Mouse (Mus musculus) midbrain, embryonic 10.5 days (tissue): ENCODE results near the gene Best2. TPM values are rescaled to one million over a fixed set of nuclear protein-coding genes. Genes with fewer than 3 reads are reported as not detected.

Experiments used
- DNase-seq: peaks from one replicate; pipeline ENCODE4 v3.0.0-alpha.2; 2017; ENCODE audit warnings: low spot score
- H3K27ac ChIP-seq: fragments of 300-500 bp; sonication (generic); replicated peaks from 2 replicates; pipeline ENCODE4 v1.5.1; 2016; ENCODE audit warnings: mild to moderate bottlenecking
- H3K27me3 ChIP-seq: fragments of 300-500 bp; sonication (generic); 2 replicates; pipeline ENCODE4 v1.6.1; 2016; ENCODE audit warnings: low read depth, mild to moderate bottlenecking; ENCODE audit not compliant: poor library complexity, severe bottlenecking
- H3K36me3 ChIP-seq: fragments of 300-500 bp; sonication (generic); 2 replicates; pipeline ENCODE4 v1.6.1; 2016; ENCODE audit warnings: mild to moderate bottlenecking, moderate library complexity
- H3K4me1 ChIP-seq: fragments of 300-500 bp; sonication (generic); 2 replicates; pipeline ENCODE4 v1.6.1; 2016
- H3K4me3 ChIP-seq: fragments of 300-500 bp; sonication (generic); 2 replicates; pipeline ENCODE4 v1.5.1; 2016; ENCODE audit warnings: mild to moderate bottlenecking, moderate library complexity
- H3K9me3 ChIP-seq: fragments of 300-500 bp; sonication (generic); replicated peaks from 2 replicates; pipeline ENCODE4 v1.6.1; 2016; ENCODE audit warnings: mild to moderate bottlenecking
- WGBS: fragments of 180-500 bp; shearing (Covaris S2); methylation state at CpG from one replicate; pipeline ENCODE4 v1.1.7; 2016; 5-methylcytosine and 5-hydroxymethylcytosine counted together
- microRNA-seq: library from miRNA; unstranded; fragments of <30 nt; microRNA quantifications from one replicate; pipeline ENCODE4, GENCODE M21; 2017
- polyA plus RNA-seq: library from polyadenylated mRNA; unstranded; fragments of >200 nt; fragmentation: Nextera tagmentation; extraction: Ambion mirVana; gene quantifications from 2 replicates; pipeline ENCODE4 v1.2.1, GENCODE M21; 2016

Gene Best2
- polyA plus RNA-seq, 1 experiment from 2014 or later = not detected

DNA sequence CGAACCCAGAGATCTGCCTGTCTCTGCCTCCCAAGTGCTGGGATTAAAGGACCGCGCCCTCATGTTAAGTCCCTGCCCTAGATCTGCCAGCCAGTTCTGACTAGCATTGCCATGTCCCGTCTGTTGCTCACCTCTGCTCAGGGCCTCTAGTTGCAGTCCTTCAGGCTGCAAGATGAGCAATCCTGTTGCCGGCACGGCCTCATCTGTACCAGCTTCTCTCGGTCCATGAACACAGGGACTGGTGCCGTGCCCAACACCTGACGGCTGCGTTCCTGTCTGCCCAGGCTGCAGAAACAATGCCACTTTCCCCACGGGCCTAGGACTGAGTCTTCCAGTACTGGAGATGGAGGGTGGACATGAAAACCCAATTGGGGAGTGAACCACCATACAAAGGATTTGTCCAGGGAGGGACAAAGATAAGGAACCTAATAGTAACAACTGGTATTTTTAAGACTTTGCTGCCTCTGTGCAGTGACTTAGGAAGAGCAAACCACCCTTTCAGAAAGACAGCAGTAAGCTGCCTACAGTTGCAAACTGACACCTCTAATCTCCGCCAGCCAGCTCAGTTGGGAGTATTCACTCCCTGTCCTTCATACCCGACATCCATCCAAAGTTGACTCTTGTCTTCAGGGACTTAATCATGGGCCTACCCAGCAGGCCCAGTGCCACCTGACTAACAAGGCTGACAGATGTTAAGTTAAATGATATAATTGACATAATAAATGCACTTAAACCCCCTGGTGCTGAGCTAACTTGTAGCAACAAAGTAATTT, 46.6 kb downstream of the Best2 start:
- H3K27ac ChIP-seq = no peak overlapping the region; the same call in 1 of the 2 replicates
- H3K4me3 ChIP-seq = peak overlapping the region; percentile 91; the same call in 1 of the 2 replicates

DNA sequence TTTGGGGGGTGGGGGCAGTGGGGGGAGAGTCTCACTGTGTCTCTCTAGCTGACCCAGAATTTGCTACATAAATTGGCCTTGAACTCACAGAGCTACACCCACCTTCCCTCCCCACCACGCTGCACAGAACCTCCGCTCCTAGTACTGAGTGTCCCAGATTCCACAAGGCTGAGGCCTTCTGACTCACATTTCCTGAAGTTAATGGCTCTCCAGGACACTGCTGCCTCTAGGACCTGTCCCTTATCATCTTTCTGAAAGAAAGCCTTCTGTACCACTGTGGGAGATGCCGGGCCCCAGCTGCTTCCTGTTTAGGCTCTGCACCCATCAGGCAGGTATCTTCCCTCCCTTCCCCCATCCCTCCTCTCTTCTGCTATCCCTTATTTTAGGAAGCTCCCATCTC, 47.7 kb downstream of the Best2 start:
- peaks cover 55% of the 10 kb centered on the region for H3K4me1 ChIP-seq
- no peak overlapping the region; the same call in 1 of the 2 replicates for H3K27ac ChIP-seq
- WGBS = 71% methylated on average over 3 of the region's 3 CpGs
- H3K9me3 ChIP-seq = no peaks in the 10 kb centered on the region
- no peak for DNase-seq
- peaks cover 40% of the 10 kb centered on the region for H3K36me3 ChIP-seq
- H3K4me3 ChIP-seq = 0 out of 2 replicates have a peak overlapping the region, but pooled peaks have one; percentile 80
- no peaks in the 10 kb centered on the region for H3K27me3 ChIP-seq

More for the DNA sequence above, 46.6 kb downstream of the Best2 start:
- peaks cover 40% of the 10 kb centered on the region for H3K36me3 ChIP-seq
- 88% methylated on average over 13 of the region's 13 CpGs for WGBS
- DNase-seq = no peak
- H3K4me1 ChIP-seq = peaks cover 58% of the 10 kb centered on the region
- no peaks in the 10 kb centered on the region for H3K9me3 ChIP-seq
- H3K27me3 ChIP-seq = no peaks in the 10 kb centered on the region

DNA sequence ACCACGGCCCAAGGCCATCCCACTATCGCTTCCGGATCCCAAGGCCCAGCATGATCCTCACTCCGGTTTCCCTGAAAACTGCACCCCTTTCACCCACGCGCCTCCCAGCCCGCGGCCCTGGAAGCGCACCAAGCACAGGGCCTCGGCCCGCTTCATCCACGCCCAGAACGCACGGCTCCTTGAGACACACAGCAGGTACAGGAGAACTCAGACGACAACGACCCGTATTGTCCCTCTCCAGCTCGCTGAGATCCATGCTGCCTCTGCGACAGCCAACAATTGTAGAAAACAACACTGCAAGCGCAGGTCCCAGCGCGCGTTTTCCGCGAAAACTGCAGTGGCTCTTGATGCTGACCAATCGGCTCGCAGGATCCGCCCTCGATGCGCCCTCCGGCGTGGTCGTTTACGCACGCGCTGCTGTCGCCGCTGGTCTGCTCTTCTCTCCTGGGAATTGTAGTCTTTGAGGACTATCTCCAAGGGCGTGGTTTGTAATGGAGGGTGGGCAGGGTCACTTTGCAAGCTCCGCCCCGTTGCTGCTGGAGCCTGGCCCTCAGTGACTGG, 48.5 kb downstream of the Best2 start:
- Histone ChIP-seq H3K9me3 (no peaks in the 10 kb centered on the region), H3K4me1 (peaks cover 47% of the 10 kb centered on the region), H3K4me3 (peak overlapping the region; percentile 80), H3K27ac (peak overlapping the region; percentile 88), H3K27me3 (no peaks in the 10 kb centered on the region), H3K36me3 (peaks cover 40% of the 10 kb centered on the region)
- under 1% methylated on average over 41 of the region's 41 CpGs for WGBS
- DNase-seq = peak; percentile 96

DNA sequence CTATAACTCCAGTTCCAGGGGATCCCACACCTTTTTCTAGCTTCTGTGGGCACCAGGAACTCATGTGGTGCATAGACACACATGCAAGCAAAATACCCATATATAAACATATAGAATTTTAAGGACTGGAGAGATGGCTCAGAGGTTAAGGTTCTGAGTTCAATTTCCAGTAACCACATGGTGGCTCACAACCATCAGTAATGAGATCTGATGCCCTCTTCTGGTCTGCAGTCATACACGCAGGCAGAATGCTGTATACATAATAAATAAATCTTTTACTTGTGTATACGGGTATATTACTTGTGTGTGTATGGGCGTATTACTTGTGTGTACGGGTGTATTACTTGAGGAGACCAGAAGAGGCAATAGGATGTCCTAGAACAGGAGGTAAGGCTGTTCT, 50.4 kb downstream of the Best2 start:
- Histone ChIP-seq H3K27ac (no peak overlapping the region), H3K4me3 (no peak overlapping the region), H3K4me1 (peaks cover 38% of the 10 kb centered on the region), H3K9me3 (no peaks in the 10 kb centered on the region), H3K27me3 (no peaks in the 10 kb centered on the region), H3K36me3 (peaks cover 53% of the 10 kb centered on the region)
- no peak for DNase-seq
- WGBS = 90% methylated on average over 4 of the region's 4 CpGs

DNA sequence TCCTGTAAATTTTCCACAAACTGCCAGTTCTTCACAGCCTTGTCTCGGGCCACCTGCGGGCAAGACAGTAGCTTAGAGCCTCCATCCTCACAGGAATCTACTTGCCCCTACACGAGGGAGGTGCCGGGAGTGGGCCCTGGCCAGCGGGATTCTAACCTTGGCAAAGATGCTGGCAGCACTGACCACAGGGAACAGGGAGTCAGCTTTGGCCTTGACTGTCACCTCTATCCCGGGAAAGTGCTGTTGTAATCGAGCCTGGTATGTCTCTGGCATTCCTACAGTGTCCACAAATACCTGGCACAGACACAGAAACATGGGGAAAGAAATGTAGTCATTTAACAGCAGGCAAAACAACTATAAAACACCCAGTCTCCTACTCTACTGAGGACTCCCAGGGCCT, 54.5 kb downstream of the Best2 start:
- DNase-seq = no peak
- Histone ChIP-seq H3K36me3 (peaks cover 86% of the 10 kb centered on the region), H3K27me3 (no peaks in the 10 kb centered on the region), H3K4me1 (peaks cover under 1% of the 10 kb centered on the region), H3K9me3 (no peaks in the 10 kb centered on the region), H3K27ac (no peak overlapping the region), H3K4me3 (no peak overlapping the region)
- 93% methylated on average over 7 of the region's 7 CpGs for WGBS

Small RNAs within 50 kb of the gene (microRNA-seq; reads per million reads assigned to microRNA genes)
- gene Mir7070 = 2.7 reads per million

Other genes starting within 250 kb of the Best2 start
- gene Nfix, start 214.2 kb downstream of the Best2 start, polyA plus RNA-seq = 0.49 and 1.2 TPM in 2 replicates
- 2.9 and 5.3 TPM in 2 replicates for gene Dand5, start 191.7 kb downstream of the Best2 start, polyA plus RNA-seq
- gene Gadd45gip1, start 183.0 kb downstream of the Best2 start, polyA plus RNA-seq = 46.3 and 47.2 TPM in 2 replicates
- 124 and 131 TPM in 2 replicates for gene Rad23a, start 173.9 kb downstream of the Best2 start, polyA plus RNA-seq
- gene Calr, start 167.6 kb downstream of the Best2 start, polyA plus RNA-seq = 723 and 798 TPM in 2 replicates
- gene Farsa, start 157.5 kb downstream of the Best2 start, polyA plus RNA-seq = 133 and 139 TPM in 2 replicates
- gene Syce2, start 142.4 kb downstream of the Best2 start, polyA plus RNA-seq = 64.7 and 71.7 TPM in 2 replicates
- 37.3 and 39.6 TPM in 2 replicates for gene Gcdh, start 120.6 kb downstream of the Best2 start, polyA plus RNA-seq
- gene Klf1, start 112.6 kb downstream of the Best2 start, polyA plus RNA-seq = 14.8 and 19.7 TPM in 2 replicates
- gene Dnase2a, start 106.0 kb downstream of the Best2 start, polyA plus RNA-seq = 6.6 and 7.5 TPM in 2 replicates
- gene Mast1, start 77.2 kb downstream of the Best2 start, polyA plus RNA-seq = 3.2 and 8.4 TPM in 2 replicates
- gene Rtbdn, start 67.5 kb downstream of the Best2 start, polyA plus RNA-seq = 0.62 and 1.2 TPM in 2 replicates
- gene Gm49661, start 45.1 kb downstream of the Best2 start, polyA plus RNA-seq = not detected in 2 replicates
- gene Prdx2, start 44.9 kb downstream of the Best2 start, polyA plus RNA-seq = 1,203 and 1,278 TPM in 2 replicates
- gene Rnaseh2a, start 44.8 kb downstream of the Best2 start, polyA plus RNA-seq = 136 and 158 TPM in 2 replicates
- gene Junb, start 35.8 kb downstream of the Best2 start, polyA plus RNA-seq = 5.0 and 5.4 TPM in 2 replicates
- gene Hook2, start 23.9 kb downstream of the Best2 start, polyA plus RNA-seq = 18.2 and 18.4 TPM in 2 replicates
- 160 and 164 TPM in 2 replicates for gene Asna1, start 10.8 kb upstream of the Best2 start, polyA plus RNA-seq
- 140 and 146 TPM in 2 replicates for gene Trir, start 12.3 kb upstream of the Best2 start, polyA plus RNA-seq
- 28.6 and 34.9 TPM in 2 replicates for gene Tnpo2, start 22.4 kb upstream of the Best2 start, polyA plus RNA-seq
- 25.5 and 32.3 TPM in 2 replicates for gene Fbxw9, start 45.5 kb upstream of the Best2 start, polyA plus RNA-seq
- gene Gm5741, start 53.5 kb upstream of the Best2 start, polyA plus RNA-seq = 0.91 and 1.1 TPM in 2 replicates
- 70.8 and 71.8 TPM in 2 replicates for gene Dhps, start 57.2 kb upstream of the Best2 start, polyA plus RNA-seq
- 133 and 142 TPM in 2 replicates for gene Wdr83os, start 66.2 kb upstream of the Best2 start, polyA plus RNA-seq
- 61.2 and 70.6 TPM in 2 replicates for gene Wdr83, start 66.8 kb upstream of the Best2 start, polyA plus RNA-seq
- 23.5 and 23.7 TPM in 2 replicates for gene Man2b1, start 68.7 kb upstream of the Best2 start, polyA plus RNA-seq
- gene Zfp791, start 108.6 kb upstream of the Best2 start, polyA plus RNA-seq = 0.81 and 1.5 TPM in 2 replicates
- gene Cks1brt, start 137.4 kb upstream of the Best2 start, polyA plus RNA-seq = not detected in 2 replicates
- not detected in 2 replicates for gene Olfr371, start 211.5 kb upstream of the Best2 start, polyA plus RNA-seq